Mouse (Mus musculus) sigmoid colon, adult 10 weeks (tissue): Measurements from ENCODE around the gene Rab3il1. TPM values are rescaled to one million over a fixed set of nuclear protein-coding genes. Genes with fewer than 3 reads are reported as not detected.

Source experiments
- polyA plus RNA-seq: library from polyadenylated mRNA; stranded (reverse); fragments of 350-450 nt; fragmentation: Illumina TruSeq; extraction: RNeasy Lipid Tissue Mini Kit (QIAGEN cat#74804); gene quantifications from one replicate; pipeline ENCODE4 v1.2.3, GENCODE M21; 2014; ENCODE audit warnings: low read depth, low replicate concordance

Rab3il1 gene
- polyA plus RNA-seq, result 1.1 TPM

DNA sequence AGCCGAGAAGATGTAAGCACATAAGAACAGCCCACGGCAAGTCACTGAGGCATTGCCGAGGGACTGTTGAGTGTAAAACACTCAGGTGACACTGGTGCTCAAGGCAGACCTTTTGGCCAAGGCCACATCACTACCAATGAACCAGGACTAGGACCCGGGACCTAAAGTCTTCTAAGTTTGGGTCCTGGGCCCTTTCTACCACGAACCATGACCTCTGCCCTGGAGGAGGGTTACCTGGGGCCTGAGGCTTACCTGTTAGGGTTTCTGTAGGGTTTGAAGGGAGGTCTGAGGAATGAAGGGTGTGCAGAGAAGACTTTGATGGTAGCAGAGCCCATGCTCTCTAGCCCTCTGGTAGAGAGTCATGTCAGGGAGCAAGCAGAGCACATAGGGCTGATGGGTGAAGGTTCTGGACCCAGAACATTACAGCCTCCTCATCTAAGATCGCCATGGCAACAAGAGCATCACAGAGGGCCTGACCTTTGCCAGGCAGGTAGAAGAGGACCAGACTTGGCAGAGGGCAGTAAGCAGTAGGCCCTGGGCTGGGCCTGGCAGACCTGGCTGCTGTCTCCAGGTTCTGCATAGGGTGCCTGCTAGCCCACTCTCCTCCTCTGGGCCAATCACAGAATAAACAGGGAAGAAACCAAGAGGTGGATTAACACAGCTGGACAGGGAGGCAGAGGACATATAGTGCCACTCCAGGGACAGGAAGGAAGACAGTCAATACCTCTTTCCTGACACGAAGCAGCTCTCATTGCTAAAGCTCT lies at the start of gene Rab3il1, which contains the start of gene Best1:
Gene Rab3il1 (plus strand): TSS at position 464 of the 764 bp plus-strand sequence.
Gene Best1 (minus strand): TSS at position 428 of the 764 bp plus-strand sequence.

GRCm38 (mm10) chr19:9980258-9980657 lies 21.2 kb upstream of the Rab3il1 start, which contains the start of gene Fth1:
Fth1 (plus strand) TSS chr19:9980598.

GRCm38 (mm10) chr19:10041388-10042148 lies 40.1 kb downstream of the Rab3il1 start, which contains the start of gene Fads3:
Fads3 (plus strand) TSS chr19:10041569.

Other genes with a start within 250 kb of the Rab3il1 start
- gene Scgb2a2, start 154.1 kb upstream of the Rab3il1 start, polyA plus RNA-seq, result not detected
- 8.3 TPM for gene Incenp, start 102.1 kb upstream of the Rab3il1 start, polyA plus RNA-seq
- 1,452 TPM for gene Fth1, start 21.1 kb upstream of the Rab3il1 start, polyA plus RNA-seq
- 0.35 TPM for gene Best1, start within 50 bp of the Rab3il1 start, polyA plus RNA-seq
- 6.1 TPM for gene Fads3, start 39.9 kb downstream of the Rab3il1 start, polyA plus RNA-seq
- 41.5 TPM for gene Fads2, start 100.1 kb downstream of the Rab3il1 start, polyA plus RNA-seq
- 19.7 TPM for gene Fads1, start 181.2 kb downstream of the Rab3il1 start, polyA plus RNA-seq
- 26.1 TPM for gene Tmem258, start 202.3 kb downstream of the Rab3il1 start, polyA plus RNA-seq
- 2.0 TPM for gene Fen1, start 202.5 kb downstream of the Rab3il1 start, polyA plus RNA-seq
- 0.09 TPM for gene Myrf, start 239.1 kb downstream of the Rab3il1 start, polyA plus RNA-seq